Mouse (Mus musculus) lung, postnatal 0 days (tissue): ENCODE measurements around the gene Plin5. TPM values are rescaled to one million over a fixed set of nuclear protein-coding genes. Genes with fewer than 3 reads are reported as not detected.
"Not testable (repeated sequence)": the region's sequence is repeated elsewhere in the genome, so short reads cannot be mapped to it uniquely, and the experiment has no call there.

Experiments used
- ATAC-seq: fragments of 200-750 bp; cut with Nextera tagmentation; 2 replicates; pipeline ENCODE4 v1.8.0; 2017; ENCODE audit warnings: moderate library complexity
- DNase-seq: peaks from one replicate; pipeline ENCODE4 v3.0.0-alpha.2; 2016; ENCODE audit warnings: low spot score
- H3K27ac ChIP-seq: fragments of 300-500 bp; sonication (generic); 2 replicates; pipeline ENCODE4 v1.5.1; 2014; ENCODE audit warnings: antibody characterized with exemption, mild to moderate bottlenecking, low read length, mixed read lengths
- H3K27me3 ChIP-seq: fragments of 300-500 bp; sonication (generic); replicated peaks from 2 replicates; pipeline ENCODE4 v1.6.1; 2014; ENCODE audit warnings: low read length, mixed read lengths; ENCODE audit not compliant: insufficient read depth
- H3K36me3 ChIP-seq: fragments of 300-500 bp; sonication (generic); 2 replicates; pipeline ENCODE4 v1.6.1; 2014; ENCODE audit warnings: low read length, mixed read lengths; ENCODE audit not compliant: insufficient read depth
- H3K4me1 ChIP-seq: fragments of 300-500 bp; sonication (generic); 2 replicates; pipeline ENCODE4 v1.6.1; 2014; ENCODE audit warnings: antibody characterized with exemption, low read depth, low read length, mixed read lengths; ENCODE audit not compliant: insufficient read depth
- H3K4me2 ChIP-seq: fragments of 300-500 bp; sonication (generic); replicated peaks from 2 replicates; pipeline ENCODE4 v1.6.1; 2014; ENCODE audit warnings: low read depth, mild to moderate bottlenecking, low read length, moderate library complexity, mixed read lengths
- H3K4me3 ChIP-seq: fragments of 300-500 bp; sonication (generic); 2 replicates; pipeline ENCODE4 v1.5.1; 2014; ENCODE audit warnings: low read depth, low read length
- H3K9ac ChIP-seq: fragments of 300-500 bp; sonication (generic); replicated peaks from 2 replicates; pipeline ENCODE4 v1.6.1; 2014; ENCODE audit warnings: low read depth, mild to moderate bottlenecking
- H3K9me3 ChIP-seq: fragments of 300-500 bp; sonication (generic); 2 replicates; pipeline ENCODE4 v1.6.1; 2016; ENCODE audit warnings: low read length, mixed read lengths
- CTCF ChIP-seq: IDR thresholded peaks from 2 replicates; pipeline ENCODE4 v1.5.1; 2016; ENCODE audit warnings: antibody characterized with exemption, mild to moderate bottlenecking
- EP300 ChIP-seq: IDR thresholded peaks from 2 replicates; pipeline ENCODE4 v1.6.1; 2016; ENCODE audit warnings: antibody characterized with exemption, mild to moderate bottlenecking, control low read depth
- WGBS: fragments of 180-500 bp; shearing (Covaris S2); extraction: QIAGEN DNeasy Blood & Tissue Kit; methylation state at CpG from one replicate; pipeline ENCODE4 v1.1.7; 2014; 5-methylcytosine and 5-hydroxymethylcytosine counted together
- polyA plus RNA-seq: library from polyadenylated mRNA; unstranded; fragments of >200 nt; fragmentation: Nextera tagmentation; extraction: Ambion mirVana; gene quantifications from 2 replicates; pipeline ENCODE4 v1.2.1, GENCODE M21; 2015

Plin5 gene
- polyA plus RNA-seq, 1 experiment from 2014 or later, result 3.2 TPM

DNA sequence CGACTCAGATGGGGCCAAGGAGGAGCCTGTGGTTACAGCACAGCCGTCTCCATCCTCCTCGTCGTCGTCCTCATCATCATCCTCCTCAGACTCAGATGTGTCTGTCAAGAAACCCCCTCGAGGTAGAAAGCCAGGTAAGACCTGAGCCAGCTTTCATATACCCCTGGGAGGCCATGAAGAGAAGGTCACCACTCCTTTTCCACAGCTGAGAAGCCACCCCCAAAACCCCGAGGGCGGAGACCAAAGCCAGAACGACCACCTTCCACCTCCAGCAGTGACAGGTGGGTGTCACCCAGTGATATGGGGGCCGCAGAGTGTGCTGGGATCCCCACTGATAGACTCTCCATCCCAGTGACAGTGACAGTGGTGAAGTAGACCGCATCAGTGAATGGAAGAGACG lies 20.5 kb downstream of the Plin5 start:
- WGBS, result 92% methylated on average over 12 of the region's 12 CpGs

DNA sequence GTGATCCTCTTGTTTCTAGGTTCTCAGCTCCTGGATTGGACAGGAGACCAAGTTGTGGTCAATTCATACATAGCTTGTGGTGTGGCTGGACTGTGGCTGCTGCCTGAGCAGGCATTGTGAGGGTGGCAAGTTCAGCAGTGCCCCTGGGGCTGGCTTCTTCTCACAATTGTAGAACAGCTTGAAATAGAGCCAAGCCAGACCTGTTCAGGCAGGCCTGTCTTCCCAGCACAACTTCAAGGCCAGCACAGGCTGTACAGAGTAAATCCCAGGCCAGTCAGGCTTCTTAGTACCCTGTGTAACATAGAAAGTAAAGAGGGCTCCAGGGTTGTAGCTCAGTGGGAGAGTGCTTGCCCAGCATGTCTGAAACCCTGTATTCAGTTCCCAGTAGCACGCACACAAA lies 24.6 kb downstream of the Plin5 start:
- Histone ChIP-seq H3K36me3 (peaks cover 22% of the 10 kb centered on the region; the same call in 1 of the 2 replicates), H3K4me2 (no peak overlapping the region), H3K9ac (no peak overlapping the region), H3K9me3 (no peaks in the 10 kb centered on the region), H3K4me3 (no peak overlapping the region), H3K4me1 (no peaks in the 10 kb centered on the region), H3K27ac (no peak overlapping the region), H3K27me3 (no peaks in the 10 kb centered on the region)
- TF ChIP-seq CTCF, result no peak
- TF ChIP-seq EP300, result no peak
- ATAC-seq, result no peak
- 95% methylated on average over 1 of the region's 1 CpGs for WGBS
- DNase-seq, result no peak

More for the DNA sequence above, 20.5 kb downstream of the Plin5 start:
- DNase-seq, result no peak
- TF ChIP-seq EP300 (no peak), CTCF (no peak)
- Histone ChIP-seq H3K4me3 (no peak overlapping the region), H3K4me1 (no peaks in the 10 kb centered on the region), H3K4me2 (no peak overlapping the region), H3K27me3 (no peaks in the 10 kb centered on the region), H3K9ac (no peak overlapping the region), H3K27ac (no peak overlapping the region), H3K9me3 (no peaks in the 10 kb centered on the region), H3K36me3 (peaks cover 42% of the 10 kb centered on the region)
- no peak for ATAC-seq

DNA sequence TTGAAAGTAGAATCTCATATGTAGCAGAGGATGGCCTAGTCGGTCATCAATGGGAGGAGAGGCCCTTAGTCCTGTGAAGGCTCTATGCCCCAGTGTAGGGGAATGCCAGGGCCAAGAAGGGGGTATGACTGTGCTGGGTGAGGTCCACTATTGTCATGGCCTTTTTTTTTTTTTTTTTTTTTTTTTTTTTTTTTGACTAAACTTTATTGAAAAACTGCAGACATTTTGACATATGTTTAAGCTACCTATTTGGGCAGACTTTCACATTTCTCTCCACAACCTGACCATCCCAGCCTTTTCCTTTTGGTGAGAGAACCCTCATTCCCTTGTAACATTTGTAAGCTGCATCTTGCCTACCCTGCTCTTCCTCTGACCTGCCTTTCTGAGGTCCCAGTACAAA lies 25.1 kb downstream of the Plin5 start:
- Histone ChIP-seq H3K9ac (no peak overlapping the region), H3K4me3 (no peak overlapping the region), H3K36me3 (peaks cover 17% of the 10 kb centered on the region; the same call in 1 of the 2 replicates), H3K4me1 (no peaks in the 10 kb centered on the region), H3K27ac (no peak overlapping the region), H3K27me3 (no peaks in the 10 kb centered on the region), H3K9me3 (no peaks in the 10 kb centered on the region), H3K4me2 (no peak overlapping the region)
- no peak for DNase-seq
- no peak for ATAC-seq
- 92% methylated on average over 1 of the region's 1 CpGs for WGBS
- no peak for TF ChIP-seq EP300
- no peak for TF ChIP-seq CTCF

DNA sequence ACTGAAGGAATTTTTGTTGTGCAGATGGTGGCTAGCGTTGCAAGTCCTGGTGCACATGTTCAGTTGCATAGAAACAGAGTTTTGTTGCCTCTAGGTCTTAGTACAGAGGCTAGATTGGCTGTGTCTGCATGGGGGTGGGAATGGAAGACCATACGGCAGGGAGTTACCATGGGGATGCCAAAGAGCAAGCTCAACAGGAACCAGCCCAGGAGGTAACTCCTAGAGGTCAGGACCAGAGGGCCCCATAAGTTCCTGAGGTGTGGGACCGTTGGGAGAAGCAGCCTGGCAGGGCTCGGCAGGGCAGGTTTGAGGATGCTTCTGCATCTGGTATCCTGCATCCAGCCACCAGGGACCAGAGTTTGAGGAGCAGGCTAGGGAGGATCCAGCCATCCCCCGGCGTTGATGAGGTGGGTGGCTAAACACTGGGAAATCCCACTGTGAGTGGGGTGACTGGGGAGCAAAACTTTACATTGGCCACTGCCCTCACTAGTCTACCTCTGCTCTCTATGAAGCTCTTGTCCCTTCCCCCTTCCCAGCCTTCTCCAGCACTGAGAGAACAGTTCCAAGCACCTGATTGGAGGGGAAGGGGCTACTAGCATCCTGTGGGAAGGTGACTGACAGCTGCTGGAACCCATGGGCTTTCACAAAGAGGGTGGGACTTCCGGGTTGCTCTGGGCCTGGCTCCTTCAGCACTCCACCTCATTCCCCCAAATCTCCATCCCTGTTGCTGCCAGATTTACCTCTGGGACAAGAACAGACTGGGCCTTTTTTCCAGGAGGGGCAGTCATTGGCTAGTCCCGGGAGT lies 36.4 kb downstream of the Plin5 start:
- Histone ChIP-seq H3K27ac (no peak overlapping the region), H3K4me2 (peak overlapping the region; percentile 90), H3K9me3 (no peaks in the 10 kb centered on the region), H3K36me3 (peaks cover 7% of the 10 kb centered on the region; the same call in 1 of the 2 replicates), H3K4me3 (no peak overlapping the region), H3K4me1 (peaks cover 15% of the 10 kb centered on the region; the same call in 1 of the 2 replicates), H3K9ac (no peak overlapping the region; the same call in 1 of the 2 replicates), H3K27me3 (no peaks in the 10 kb centered on the region)
- ATAC-seq (no peak), DNase-seq (peak; percentile 72)
- no peak for TF ChIP-seq CTCF
- no peak for TF ChIP-seq EP300
- 9% methylated on average over 8 of the region's 8 CpGs for WGBS

DNA sequence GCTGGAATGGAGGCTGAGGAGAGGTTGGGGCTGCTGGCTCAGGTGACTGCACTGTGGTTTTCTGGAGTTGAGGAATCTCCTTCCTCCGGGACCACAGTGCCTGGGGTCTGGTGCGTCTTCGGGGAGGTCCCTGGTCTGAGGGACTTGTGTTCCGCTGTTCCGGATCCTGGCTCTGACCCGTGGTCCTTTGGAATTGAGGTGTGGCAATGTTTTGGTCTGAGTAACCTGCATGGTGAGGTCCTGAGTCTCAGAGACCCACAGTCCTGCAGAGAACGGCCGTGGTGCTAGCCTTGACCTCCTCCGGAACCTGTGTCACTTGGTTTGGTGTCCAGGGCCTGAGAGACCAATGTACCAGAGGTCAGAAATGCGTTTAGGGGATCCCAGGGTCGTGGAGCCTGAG lies 37.5 kb downstream of the Plin5 start:
- Histone ChIP-seq H3K27ac (peak overlapping the region; percentile 84), H3K27me3 (no peaks in the 10 kb centered on the region), H3K4me1 (peaks cover 21% of the 10 kb centered on the region; the same call in 1 of the 2 replicates), H3K4me3 (peak overlapping the region; percentile 83), H3K4me2 (peak overlapping the region; percentile 90), H3K9me3 (no peaks in the 10 kb centered on the region), H3K9ac (peak overlapping the region; percentile 84), H3K36me3 (peaks cover 7% of the 10 kb centered on the region; the same call in 1 of the 2 replicates)
- DNase-seq, result peak; percentile 56
- 1% methylated on average over 10 of the region's 11 CpGs for WGBS
- no peak for TF ChIP-seq CTCF
- TF ChIP-seq EP300, result no peak
- no peak for ATAC-seq

- Histone ChIP-seq H3K4me1 (peaks cover 24% of the 10 kb centered on the region; the same call in 1 of the 2 replicates), H3K4me3 (peak within 1 kb of the TSS; percentile 83), H3K4me2 (peak within 1 kb of the TSS; percentile 90), H3K9me3 (no peaks in the 10 kb centered on the region), H3K27ac (peak within 1 kb of the TSS; percentile 84), H3K36me3 (peaks cover 3% of the 10 kb centered on the region; the same call in 1 of the 2 replicates), H3K9ac (peak within 1 kb of the TSS; percentile 84), H3K27me3 (no peaks in the 10 kb centered on the region)
- TF ChIP-seq CTCF, result no peak
- TF ChIP-seq EP300, result peak; percentile 64
- ATAC-seq (peak; percentile 91), DNase-seq (peak; percentile 100)
- WGBS, result under 1% methylated on average over 61 of the region's 61 CpGs
Measured at GRCm38 (mm10) chr17:56078880-56079795, 38.3 kb downstream of the Plin5 start, which contains the start of gene Hdgfl2. TSS of gene Hdgfl2 (plus strand) at chr17:56079634.

GRCm38 (mm10) chr17:56078361-56078760 lies 39.0 kb downstream of the Plin5 start:
- H3K27me3 ChIP-seq, H3K36me3 ChIP-seq, H3K4me3 ChIP-seq, H3K9me3 ChIP-seq, ATAC-seq, H3K4me2 ChIP-seq, H3K9ac ChIP-seq: not testable (repeated sequence)
- 66% methylated on average over 9 of the region's 9 CpGs for WGBS
- Histone ChIP-seq H3K27ac (peak overlapping the region; percentile 71; the same call in 1 of the 2 replicates), H3K4me1 (peaks cover 27% of the 10 kb centered on the region; the same call in 1 of the 2 replicates)
- DNase-seq, result peak; percentile 22
